Mouse (Mus musculus): Measurements from ENCODE around the gene Ptprt. TPM values are rescaled to one million over a fixed set of nuclear protein-coding genes. Genes with fewer than 3 reads are reported as not detected.
A peak's percentile ranks its signal among the peaks of the same experiment; 100 is the strongest.

Ptprt gene
- polyA plus RNA-seq, 1 experiment from 2014 or later, result 3.4 TPM

- ATAC-seq (ENCODE audit: insufficient read depth), result no peak
- 84% methylated on average over 4 of the region's 4 CpGs for WGBS
Observed at GRCm38 (mm10) chr2:161657046-161657445, 1003.9 kb downstream of the Ptprt start.

DNA sequence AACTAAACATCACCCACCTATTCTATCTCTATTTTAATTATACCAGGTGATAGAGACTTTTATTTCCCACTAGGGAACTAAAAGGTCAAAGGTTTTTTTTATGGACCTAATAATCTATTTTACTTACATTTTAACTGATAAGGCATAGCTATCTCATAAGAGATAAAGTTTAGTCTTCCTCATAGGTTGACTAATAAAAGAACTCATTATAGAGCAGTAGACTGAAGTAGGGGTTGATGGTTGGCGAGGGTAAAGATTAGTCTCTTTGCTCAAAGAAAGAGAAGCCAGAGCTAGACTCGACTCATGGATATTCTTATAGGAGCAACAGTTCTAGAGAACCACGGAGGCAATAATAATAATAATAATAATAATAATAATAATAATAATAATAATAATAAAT is 1004.3 kb downstream of the Ptprt start:
- Histone ChIP-seq H3K27ac (ENCODE audit: low read depth) (no peak overlapping the region), H3K36me3 (ENCODE audit: insufficient read depth) (no peaks in the 10 kb centered on the region), H3K4me3 (ENCODE audit: low read depth, low read length) (no peak overlapping the region), H3K4me1 (ENCODE audit: insufficient read depth) (no peaks in the 10 kb centered on the region), H3K9ac (no peak overlapping the region), H3K27me3 (ENCODE audit: insufficient read depth, low read length) (no peaks in the 10 kb centered on the region), H3K9me3 (ENCODE audit: low read depth, low read length) (no peaks in the 10 kb centered on the region), H3K4me2 (no peak overlapping the region)
- TF ChIP-seq CTCF (IDR thresholded peaks at IDR 0.05; ENCODE audit: low read depth), result no peak
- WGBS, result 81% methylated on average over 3 of the region's 3 CpGs
- DNase-seq, result no peak
- no peak for ATAC-seq (ENCODE audit: insufficient read depth)

More at GRCm38 (mm10) chr2:161657046-161657445, 1003.9 kb downstream of the Ptprt start:
- H3K36me3 ChIP-seq (ENCODE audit: insufficient read depth), result no peaks in the 10 kb centered on the region
- H3K9ac ChIP-seq, result no peak overlapping the region
- H3K9me3 ChIP-seq (ENCODE audit: low read depth, low read length), result no peaks in the 10 kb centered on the region
- H3K4me3 ChIP-seq (ENCODE audit: low read depth, low read length), result no peak overlapping the region
- no peak overlapping the region for H3K4me2 ChIP-seq
- TF ChIP-seq CTCF (IDR thresholded peaks at IDR 0.05; ENCODE audit: low read depth), result no peak
- no peak for DNase-seq
- no peaks in the 10 kb centered on the region for H3K27me3 ChIP-seq (ENCODE audit: insufficient read depth, low read length)
- H3K27ac ChIP-seq (ENCODE audit: low read depth), result no peak overlapping the region
- H3K4me1 ChIP-seq (ENCODE audit: insufficient read depth), result no peaks in the 10 kb centered on the region

GRCm38 (mm10) chr2:161640805-161641204 is 1020.1 kb downstream of the Ptprt start:
- H3K9ac ChIP-seq, result no peak overlapping the region
- ATAC-seq (ENCODE audit: insufficient read depth) (no peak), DNase-seq (no peak)
- TF ChIP-seq CTCF (IDR thresholded peaks at IDR 0.05; ENCODE audit: low read depth), result no peak
- H3K4me1 ChIP-seq (ENCODE audit: insufficient read depth), result no peaks in the 10 kb centered on the region
- H3K4me2 ChIP-seq, result no peak overlapping the region
- H3K36me3 ChIP-seq (ENCODE audit: insufficient read depth), result no peaks in the 10 kb centered on the region
- no peaks in the 10 kb centered on the region for H3K9me3 ChIP-seq (ENCODE audit: low read depth, low read length)
- WGBS, result 84% methylated on average over 2 of the region's 2 CpGs
- H3K27me3 ChIP-seq (ENCODE audit: insufficient read depth, low read length), result no peaks in the 10 kb centered on the region
- no peak overlapping the region for H3K4me3 ChIP-seq (ENCODE audit: low read depth, low read length)
- H3K27ac ChIP-seq (ENCODE audit: low read depth), result no peak overlapping the region

GRCm38 (mm10) chr2:161634084-161634483 is 1026.9 kb downstream of the Ptprt start:
- ATAC-seq (ENCODE audit: insufficient read depth) (peak; percentile 41; the same call in 1 of the 2 replicates), DNase-seq (peak; percentile 56)
- no peak for TF ChIP-seq CTCF (IDR thresholded peaks at IDR 0.05; ENCODE audit: low read depth)
- Histone ChIP-seq H3K4me3 (ENCODE audit: low read depth, low read length) (no peak overlapping the region), H3K27ac (ENCODE audit: low read depth) (no peak overlapping the region), H3K27me3 (ENCODE audit: insufficient read depth, low read length) (no peaks in the 10 kb centered on the region), H3K4me2 (no peak overlapping the region), H3K9me3 (ENCODE audit: low read depth, low read length) (no peaks in the 10 kb centered on the region), H3K9ac (no peak overlapping the region), H3K4me1 (ENCODE audit: insufficient read depth) (no peaks in the 10 kb centered on the region), H3K36me3 (ENCODE audit: insufficient read depth) (no peaks in the 10 kb centered on the region)
- WGBS, result 83% methylated on average over 2 of the region's 2 CpGs

GRCm38 (mm10) chr2:161625896-161626295 is 1035.1 kb downstream of the Ptprt start:
- Histone ChIP-seq H3K4me3 (ENCODE audit: low read depth, low read length) (no peak overlapping the region), H3K4me2 (no peak overlapping the region), H3K36me3 (ENCODE audit: insufficient read depth) (no peaks in the 10 kb centered on the region), H3K27ac (ENCODE audit: low read depth) (no peak overlapping the region), H3K9me3 (ENCODE audit: low read depth, low read length) (no peaks in the 10 kb centered on the region), H3K27me3 (ENCODE audit: insufficient read depth, low read length) (no peaks in the 10 kb centered on the region), H3K9ac (no peak overlapping the region), H3K4me1 (ENCODE audit: insufficient read depth) (no peaks in the 10 kb centered on the region)
- ATAC-seq (ENCODE audit: insufficient read depth), result no peak
- no peak for TF ChIP-seq CTCF (IDR thresholded peaks at IDR 0.05; ENCODE audit: low read depth)
- 73% methylated on average over 1 of the region's 1 CpGs for WGBS
- no peak for DNase-seq

GRCm38 (mm10) chr2:161608401-161608800 is 1052.5 kb downstream of the Ptprt start:
- Histone ChIP-seq H3K9ac (no peak overlapping the region), H3K9me3 (ENCODE audit: low read depth, low read length) (no peaks in the 10 kb centered on the region), H3K36me3 (ENCODE audit: insufficient read depth) (no peaks in the 10 kb centered on the region), H3K4me3 (ENCODE audit: low read depth, low read length) (no peak overlapping the region), H3K4me1 (ENCODE audit: insufficient read depth) (no peaks in the 10 kb centered on the region), H3K27ac (ENCODE audit: low read depth) (no peak overlapping the region), H3K27me3 (ENCODE audit: insufficient read depth, low read length) (no peaks in the 10 kb centered on the region), H3K4me2 (no peak overlapping the region)
- 48% methylated on average over 4 of the region's 4 CpGs for WGBS
- ATAC-seq (ENCODE audit: insufficient read depth), result no peak
- no peak for DNase-seq
- TF ChIP-seq CTCF (IDR thresholded peaks at IDR 0.05; ENCODE audit: low read depth), result no peak

DNA sequence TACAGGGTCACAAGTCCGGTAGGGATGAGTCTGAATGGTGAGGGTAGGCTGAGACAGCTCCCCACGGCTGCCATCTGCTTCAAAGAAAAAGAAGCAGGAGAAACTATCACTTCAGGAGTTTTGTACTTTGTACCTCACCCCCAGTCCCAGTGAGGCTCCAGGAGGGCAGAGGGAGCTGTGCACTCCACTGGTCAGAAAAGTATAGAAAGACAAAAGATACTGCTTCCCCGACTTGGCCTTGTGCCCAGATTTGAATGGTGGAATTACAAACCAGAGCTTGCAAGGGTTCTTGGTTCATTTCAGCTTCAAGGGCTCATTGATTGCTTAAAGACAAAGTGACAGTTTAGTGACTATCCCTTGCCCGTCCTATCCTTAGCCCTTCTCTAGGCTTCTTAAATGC is 1053.6 kb downstream of the Ptprt start:
- WGBS, result 75% methylated on average over 4 of the region's 4 CpGs
- peak; percentile 63 for DNase-seq
- Histone ChIP-seq H3K4me2 (no peak overlapping the region), H3K4me1 (ENCODE audit: insufficient read depth) (no peaks in the 10 kb centered on the region), H3K27ac (ENCODE audit: low read depth) (no peak overlapping the region), H3K36me3 (ENCODE audit: insufficient read depth) (no peaks in the 10 kb centered on the region), H3K27me3 (ENCODE audit: insufficient read depth, low read length) (no peaks in the 10 kb centered on the region), H3K9ac (no peak overlapping the region), H3K9me3 (ENCODE audit: low read depth, low read length) (no peaks in the 10 kb centered on the region), H3K4me3 (ENCODE audit: low read depth, low read length) (no peak overlapping the region)
- ATAC-seq (ENCODE audit: insufficient read depth), result no peak
- TF ChIP-seq CTCF (IDR thresholded peaks at IDR 0.05; ENCODE audit: low read depth), result no peak

Measured in lung, embryonic 14.5 days (tissue).